Mouse (Mus musculus) B cell, adult 62 days (primary cell): Measurements from ENCODE around the gene Ilf3. TPM values are rescaled to one million over a fixed set of nuclear protein-coding genes. Genes with fewer than 3 reads are reported as not detected.

Source experiments
- total RNA-seq: library from RNA; stranded (reverse); gene quantifications from 4 replicates; pipeline ENCODE4 v1.2.4, GENCODE M21; 2023

Ilf3 gene
- 160 to 186 TPM (median 180 TPM) in 4 replicates for total RNA-seq

GRCm38 (mm10) chr9:21367357-21368111 lies at the start of gene Ilf3:
Ilf3 (plus strand) TSS chr9:21367871.

GRCm38 (mm10) chr9:21320619-21321512 lies 46.8 kb upstream of the Ilf3 start, which contains the start of gene Slc44a2:
Slc44a2 (plus strand) TSS chr9:21320698.

GRCm38 (mm10) chr9:21411669-21412550 lies 44.2 kb downstream of the Ilf3 start, which contains the start of gene Qtrt1:
Qtrt1 (plus strand) TSS chr9:21411837.

GRCm38 (mm10) chr9:21424631-21425555 lies 57.2 kb downstream of the Ilf3 start, which contains the start of gene Dnm2:
Dnm2 (plus strand) TSS chr9:21424908.

Other genes starting within 250 kb of the Ilf3 start
- 46.8 to 61.2 TPM (median 51.4 TPM) in 4 replicates for gene Tyk2, start 236.6 kb upstream of the Ilf3 start, total RNA-seq
- gene Cdc37, start 217.9 kb upstream of the Ilf3 start, total RNA-seq: 108 to 117 TPM (median 111 TPM) in 4 replicates
- 7.8 to 10.5 TPM (median 8.8 TPM) in 4 replicates for gene Pde4a, start 202.2 kb upstream of the Ilf3 start, total RNA-seq
- gene Keap1, start 128.5 kb upstream of the Ilf3 start, total RNA-seq: 25.0 to 32.1 TPM (median 29.5 TPM) in 4 replicates
- gene S1pr5, start 119.4 kb upstream of the Ilf3 start, total RNA-seq: 0.24 to 0.36 TPM (median 0.28 TPM) in 3 of 4 replicates, not detected in the other
- gene Atg4d, start 102.6 kb upstream of the Ilf3 start, total RNA-seq: 48.2 to 54.2 TPM (median 52.1 TPM) in 4 replicates
- gene Kri1, start 79.9 kb upstream of the Ilf3 start, total RNA-seq: 113 to 143 TPM (median 134 TPM) in 4 replicates
- gene Cdkn2d, start 76.5 kb upstream of the Ilf3 start, total RNA-seq: 24.3 to 26.8 TPM (median 25.0 TPM) in 4 replicates
- gene Ap1m2, start 55.5 kb upstream of the Ilf3 start, total RNA-seq: 2.0 to 3.0 TPM (median 2.6 TPM) in 4 replicates
- 311 to 326 TPM (median 324 TPM) in 4 replicates for gene Slc44a2, start 47.2 kb upstream of the Ilf3 start, total RNA-seq
- 70.2 to 88.5 TPM (median 84.2 TPM) in 4 replicates for gene Qtrt1, start 44.0 kb downstream of the Ilf3 start, total RNA-seq
- gene Dnm2, start 57.0 kb downstream of the Ilf3 start, total RNA-seq: 230 to 250 TPM (median 233 TPM) in 4 replicates
- 5.0 to 9.0 TPM (median 6.9 TPM) in 4 replicates for gene Tmed1, start 142.4 kb downstream of the Ilf3 start, total RNA-seq
- gene AB124611, start 158.3 kb downstream of the Ilf3 start, total RNA-seq: 130 to 141 TPM (median 136 TPM) in 4 replicates
- 70.8 to 80.6 TPM (median 74.9 TPM) in 4 replicates for gene Carm1, start 179.0 kb downstream of the Ilf3 start, total RNA-seq
- gene Timm29, start 224.9 kb downstream of the Ilf3 start, total RNA-seq: 32.1 to 36.7 TPM (median 32.7 TPM) in 4 replicates
- gene Yipf2, start 225.0 kb downstream of the Ilf3 start, total RNA-seq: 13.4 to 17.8 TPM (median 15.4 TPM) in 4 replicates
- gene Smarca4, start 248.3 kb downstream of the Ilf3 start, total RNA-seq: 102 to 108 TPM (median 105 TPM) in 4 replicates